Mouse (Mus musculus) olfactory bulb, adult 2 months (tissue): Measurements from ENCODE around the gene Lrrc38.

Source experiments
- CTCF ChIP-seq: fragments of 200-500 bp; IDR thresholded peaks from 2 replicates; pipeline ENCODE4 v1.5.1; 2012; ENCODE audit warnings: low read depth, mild to moderate bottlenecking, low read length, moderate library complexity; ENCODE audit not compliant: insufficient read depth
- POLR2A ChIP-seq: fragments of 200-500 bp; IDR thresholded peaks from 2 replicates; pipeline ENCODE4 v1.6.1; 2012; ENCODE audit warnings: mild to moderate bottlenecking, low read depth, low read length, moderate library complexity; ENCODE audit not compliant: insufficient read depth

GRCm38 (mm10) chr4:143300113-143300688, 49.4 kb upstream of the Lrrc38 start:
- no peak for TF ChIP-seq POLR2A
- no peak for TF ChIP-seq CTCF
